Mouse (Mus musculus): ENCODE data around the gene Kctd18.

The Kctd18 gene

DNA sequence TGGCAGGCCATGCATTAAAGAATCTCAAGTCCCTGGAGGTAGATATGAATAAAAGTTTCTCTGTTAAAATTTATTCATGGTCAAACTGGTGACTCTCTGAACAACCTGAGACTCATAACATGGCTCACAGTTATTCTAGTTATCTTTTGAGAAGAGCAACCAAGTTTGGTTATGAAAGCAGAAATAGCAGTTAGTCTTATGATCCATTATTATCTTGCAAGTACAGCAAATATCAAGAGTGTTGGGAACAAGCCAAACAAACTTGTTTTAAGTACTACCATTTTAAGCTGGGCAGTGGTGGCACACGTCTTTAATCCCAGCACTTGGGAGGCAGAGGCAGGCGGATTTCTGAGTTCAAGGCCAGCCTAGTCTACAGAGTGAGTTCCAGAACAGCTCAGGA, 27.5 kb downstream of the Kctd18 start:
- no peak for DNase-seq (ENCODE audit: low spot score in 2 of 2)

DNA sequence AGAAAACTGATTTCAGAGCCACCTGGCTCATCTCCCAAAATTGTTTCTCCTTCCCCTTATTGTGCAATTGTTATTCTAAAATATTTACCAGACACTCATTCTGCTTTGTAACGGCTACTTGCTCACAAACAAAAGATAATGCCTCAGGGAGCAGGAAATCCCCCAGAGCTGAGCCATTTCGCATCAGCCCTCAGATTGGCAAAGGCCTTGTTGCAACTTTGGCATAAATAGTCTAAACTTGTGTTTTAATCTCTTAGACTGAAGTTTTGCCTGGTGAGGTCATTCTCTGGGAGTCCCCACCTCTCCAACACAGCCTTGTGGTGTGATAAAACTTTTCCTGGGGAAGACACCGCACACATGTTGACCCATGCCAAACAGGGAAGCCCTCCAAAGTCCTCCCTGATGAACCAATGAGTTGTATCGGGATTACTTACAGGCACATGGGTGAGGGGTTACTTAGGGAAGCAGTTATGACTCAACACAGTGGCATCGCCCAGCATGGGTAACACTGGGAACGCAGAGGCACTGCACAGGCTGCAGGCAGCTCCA, 29.6 kb downstream of the Kctd18 start:
- DNase-seq (ENCODE audit: low spot score in 2 of 2): no peak

DNA sequence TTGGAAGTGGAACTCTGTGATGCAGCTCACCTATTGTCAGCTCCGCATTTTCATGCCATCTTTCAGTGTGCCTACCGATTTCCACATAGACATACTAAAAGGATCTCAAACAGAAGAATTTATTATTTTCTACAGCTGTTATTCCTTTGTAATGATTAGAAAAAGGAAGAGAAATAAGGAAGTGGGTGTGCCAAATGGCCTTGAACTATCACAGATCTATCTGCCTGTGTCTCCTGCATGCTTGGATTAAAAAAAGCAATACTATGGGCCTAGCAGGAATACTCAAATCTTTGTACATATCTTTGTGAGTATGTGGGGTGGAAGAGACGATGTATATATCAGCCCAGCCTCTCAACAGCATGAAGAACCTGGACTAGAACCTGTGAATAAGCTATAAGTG, 41.9 kb downstream of the Kctd18 start:
- DNase-seq (ENCODE audit: low spot score in 2 of 2): no peak

DNA sequence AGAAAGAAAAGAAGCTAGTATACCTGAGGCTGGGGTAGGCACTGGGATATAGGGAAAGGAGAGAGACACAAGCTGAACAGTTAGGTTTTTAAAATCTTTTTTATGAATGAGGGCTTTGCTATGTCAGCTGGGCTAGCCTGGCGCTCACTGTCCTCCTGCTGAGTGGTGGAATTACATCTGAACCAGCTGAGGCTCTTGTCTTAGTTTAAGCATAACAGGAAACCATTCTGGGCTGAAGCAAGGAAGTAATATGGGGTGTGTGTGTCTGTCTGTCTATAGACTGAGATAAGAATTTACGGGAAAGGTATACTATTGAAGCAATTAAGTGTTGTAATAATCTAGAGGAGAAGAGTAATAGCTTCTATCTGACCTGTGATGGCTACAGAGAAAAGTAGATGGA, 47.2 kb downstream of the Kctd18 start:
- DNase-seq (ENCODE audit: low spot score in 2 of 2): no peak

DNA sequence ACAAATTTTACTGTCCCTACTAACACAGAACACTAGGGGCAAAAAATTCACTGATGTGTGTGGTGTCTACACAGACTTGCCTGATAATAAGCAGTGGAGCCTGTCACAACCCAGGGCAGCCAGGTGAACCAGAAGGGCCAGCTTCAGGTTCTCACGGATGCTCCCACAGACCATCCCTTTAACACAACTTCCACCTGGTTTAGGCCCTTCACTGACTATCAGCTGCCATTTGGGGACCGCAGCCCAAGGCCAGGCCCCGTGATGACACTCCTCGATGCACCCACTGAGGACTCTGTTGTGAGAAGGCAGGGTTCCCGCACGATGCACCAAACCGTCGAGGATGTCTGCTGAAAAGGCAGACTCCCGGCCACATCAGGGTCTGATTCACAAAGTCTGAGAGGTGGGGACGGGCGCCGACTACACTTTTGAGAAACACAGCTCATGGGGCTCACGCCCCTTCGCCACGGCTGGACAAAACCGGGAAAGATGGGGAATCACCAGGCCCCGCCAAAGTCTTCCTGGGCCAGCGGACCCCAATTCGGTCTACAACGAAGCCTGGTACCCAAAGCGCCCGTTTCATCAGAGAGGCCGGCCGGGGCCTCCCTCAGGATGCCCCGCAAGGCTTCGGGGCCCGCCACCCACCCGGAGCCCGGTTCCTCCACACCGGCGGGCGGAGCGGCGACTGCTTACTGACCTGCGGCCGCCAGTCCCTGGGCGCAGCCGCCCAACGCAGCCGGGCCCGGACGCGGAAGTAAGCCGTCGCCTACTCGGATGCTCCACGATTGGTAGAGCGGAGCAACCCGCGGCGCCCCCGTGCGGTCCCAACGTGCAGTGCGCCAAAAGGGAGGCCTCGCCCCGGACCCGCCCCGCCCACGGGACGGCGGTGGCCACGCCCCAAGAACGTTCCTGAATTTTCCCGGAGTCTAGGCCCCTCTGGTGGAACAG, 49.2 kb downstream of the Kctd18 start:
- DNase-seq (ENCODE audit: low spot score in 2 of 2): peak; percentile 93

DNA sequence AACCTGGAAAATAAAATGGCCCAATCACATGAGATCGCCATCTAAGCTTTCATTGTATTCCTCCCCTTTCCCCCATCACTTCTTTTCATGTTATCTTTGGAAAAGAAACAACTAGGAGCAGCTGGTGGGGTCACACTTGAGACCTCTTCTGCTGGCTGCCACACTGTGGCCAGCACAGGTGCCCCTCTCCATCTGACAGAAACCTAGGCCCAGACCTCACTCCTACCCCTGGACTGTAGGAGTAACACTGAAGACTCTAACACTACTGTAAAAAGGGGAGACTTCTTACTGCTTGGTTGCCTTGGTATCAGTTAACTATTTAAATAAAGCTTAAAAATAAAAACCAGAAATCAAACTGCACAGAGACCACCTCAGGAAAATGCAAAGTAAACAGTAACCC, 63.0 kb downstream of the Kctd18 start:
- no peak for DNase-seq (ENCODE audit: low spot score in 2 of 2)

DNA sequence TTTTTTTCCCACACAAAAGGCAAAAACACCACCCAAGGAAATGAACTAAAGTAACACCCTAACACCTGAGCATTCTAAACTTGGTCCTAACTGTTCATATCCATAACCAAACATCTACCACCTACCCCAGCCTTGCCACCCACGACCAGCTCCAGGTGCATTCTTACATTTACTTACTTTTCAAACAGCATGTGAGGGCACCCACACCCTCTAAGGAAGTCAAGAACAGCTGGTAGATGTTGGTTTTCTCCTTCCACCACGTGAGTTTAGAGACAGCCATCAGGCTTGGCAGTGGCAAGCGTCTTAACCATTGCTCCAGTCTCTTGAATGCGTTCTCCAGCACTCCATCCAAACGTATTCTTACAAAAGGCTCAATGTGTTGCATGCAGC, 64.4 kb downstream of the Kctd18 start:
- no peak for DNase-seq (ENCODE audit: low spot score in 2 of 2)

DNA sequence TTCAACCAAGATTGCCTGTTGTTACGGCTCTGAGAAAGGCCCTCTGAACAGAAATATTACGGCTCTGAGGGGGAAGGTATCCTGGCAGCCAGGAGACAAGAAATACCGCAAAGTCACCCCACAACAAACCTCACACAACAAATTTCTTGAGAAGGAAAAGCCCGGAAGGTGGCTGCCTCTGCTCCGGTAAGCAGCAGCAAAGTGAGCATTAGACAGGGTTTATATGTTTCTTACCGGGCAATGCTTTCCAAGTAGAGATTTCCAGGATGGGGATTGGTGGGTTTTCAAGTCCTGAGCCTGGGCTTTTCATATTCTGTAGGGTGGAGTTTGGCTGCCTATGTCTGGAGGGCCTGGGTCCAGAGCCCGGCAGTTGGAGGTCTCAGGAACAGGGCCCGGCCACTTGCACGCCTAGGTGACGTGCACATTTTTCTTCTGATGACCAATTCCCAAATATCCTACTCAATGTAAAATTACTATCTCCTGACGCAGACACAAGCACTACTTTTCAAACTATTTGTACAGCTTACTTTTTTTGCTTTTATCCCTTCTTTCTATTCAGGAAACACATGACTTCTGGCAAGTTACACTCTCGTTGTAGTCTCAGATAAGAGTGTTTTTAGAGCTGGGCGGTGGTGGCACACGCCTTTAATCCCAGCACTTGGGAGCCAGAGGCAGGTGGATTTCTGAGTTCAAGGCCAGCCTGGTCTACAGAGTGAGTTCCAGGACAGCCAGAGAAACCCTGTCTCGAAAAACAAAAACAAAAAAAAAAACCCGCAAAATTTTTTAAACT, 65.0 kb downstream of the Kctd18 start:
- no peak for DNase-seq (ENCODE audit: low spot score in 2 of 2)

DNA sequence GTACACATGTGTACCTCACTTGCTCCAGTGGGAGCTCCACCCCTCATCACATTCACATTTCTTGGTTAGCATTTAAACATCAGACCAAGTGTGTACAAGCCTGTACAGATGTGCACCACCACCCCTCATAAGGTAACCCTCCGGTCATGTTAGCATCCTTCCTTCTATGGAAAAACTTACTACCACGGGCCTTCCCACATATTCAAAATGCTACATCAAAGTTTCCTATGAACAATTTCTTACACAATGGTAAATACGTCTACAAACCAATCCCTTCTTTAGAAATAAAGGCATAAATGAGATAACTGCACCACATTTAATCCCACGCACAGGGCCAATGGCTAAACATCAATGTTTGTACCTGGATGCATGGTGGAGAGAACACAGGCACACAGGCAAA, 66.2 kb downstream of the Kctd18 start:
- DNase-seq (ENCODE audit: low spot score in 2 of 2): no peak

DNA sequence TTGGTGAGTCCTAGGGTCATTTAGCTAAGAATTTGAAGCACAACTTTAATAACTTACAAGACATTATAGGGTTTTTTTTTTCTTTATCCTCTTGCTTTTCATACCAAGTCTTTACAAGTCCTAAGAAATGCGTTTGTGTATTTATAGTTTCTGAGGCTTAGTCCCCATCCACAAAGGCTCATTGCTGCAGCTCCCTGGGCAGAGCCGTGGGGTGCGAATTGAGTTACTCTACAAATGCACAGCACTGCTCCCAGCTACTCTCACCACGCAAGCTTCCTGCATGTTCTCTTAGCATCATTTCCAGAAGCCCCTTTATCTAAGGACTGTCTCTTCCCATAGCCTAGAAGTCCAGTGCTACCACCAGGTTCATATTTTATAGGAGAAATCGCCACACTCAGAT, 69.0 kb downstream of the Kctd18 start:
- DNase-seq (ENCODE audit: low spot score in 2 of 2): no peak

DNA sequence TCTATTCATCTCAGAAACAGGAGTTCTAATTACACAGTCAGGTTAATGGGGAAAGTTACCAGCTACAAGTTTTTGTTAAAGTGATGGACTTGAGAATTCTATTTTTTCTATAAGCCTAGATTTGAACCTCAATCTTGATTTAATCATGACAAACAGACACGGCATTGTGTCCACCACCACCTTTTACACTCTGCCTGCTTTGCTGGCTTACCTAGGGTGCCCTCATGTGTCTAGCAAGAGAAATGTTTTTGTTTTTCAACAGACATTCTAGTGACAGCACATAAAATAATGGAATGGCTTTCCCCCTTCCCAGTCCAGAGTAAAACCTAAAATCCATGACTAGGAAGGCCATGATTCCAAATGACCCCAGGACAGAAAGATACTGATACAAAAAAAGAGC, 69.6 kb downstream of the Kctd18 start:
- no peak for DNase-seq (ENCODE audit: low spot score in 2 of 2)

DNA sequence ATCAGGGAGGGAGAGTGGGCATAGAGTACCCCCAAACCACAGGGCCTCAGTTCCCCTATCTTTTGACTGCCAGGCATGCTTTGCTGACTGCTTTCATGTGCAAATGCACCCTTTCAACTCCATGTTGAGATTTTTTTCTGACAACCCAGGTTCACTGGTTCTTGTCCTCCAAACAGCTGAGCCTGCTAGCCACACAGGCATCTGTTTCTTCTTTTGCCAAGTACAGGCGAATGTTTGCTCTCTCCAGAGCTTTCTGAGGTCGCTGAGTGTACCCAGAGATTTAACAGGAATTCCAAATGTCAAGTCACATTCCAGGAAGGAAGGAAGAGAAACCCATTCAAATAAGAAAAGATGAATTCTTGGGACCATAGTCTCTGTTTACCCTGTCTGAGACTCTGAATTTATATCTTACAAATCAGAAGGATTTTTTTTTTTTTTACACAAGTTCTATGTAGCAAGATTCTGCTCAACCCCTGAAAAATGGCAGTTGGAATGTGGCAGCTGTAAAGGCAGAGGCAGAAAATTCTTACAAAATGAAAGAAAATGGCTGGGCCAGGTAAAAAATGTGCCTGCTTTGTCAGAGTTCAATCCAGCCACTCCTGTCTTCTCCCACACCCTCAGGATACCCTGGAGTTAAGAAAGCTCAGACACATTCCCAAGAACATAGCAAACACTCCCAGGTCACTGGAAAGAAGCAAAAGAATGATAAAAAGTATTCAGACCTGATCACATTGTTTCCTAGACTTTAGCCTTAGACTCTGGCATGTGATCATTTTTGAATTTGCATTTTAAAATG, 71.0 kb downstream of the Kctd18 start:
- DNase-seq (ENCODE audit: low spot score in 2 of 2): no peak

DNA sequence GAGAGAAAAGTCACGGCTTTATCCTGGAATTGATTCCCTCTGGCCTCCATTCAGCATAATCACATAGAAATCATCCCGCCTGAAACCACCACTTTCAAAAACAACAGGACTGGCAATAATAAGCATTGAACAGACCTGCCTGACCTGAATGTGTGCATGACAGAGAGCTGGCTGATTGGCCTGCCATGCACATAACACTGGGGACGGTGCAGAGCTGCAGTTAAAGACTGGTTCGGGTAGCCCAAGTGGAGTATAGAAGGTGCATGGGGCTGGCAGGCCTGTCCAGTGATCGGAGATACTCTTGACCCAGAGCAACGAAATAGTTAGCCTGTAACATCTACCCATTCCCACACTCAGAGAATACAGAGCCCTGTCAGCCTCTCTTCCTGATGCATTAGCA, 76.5 kb downstream of the Kctd18 start:
- DNase-seq (ENCODE audit: low spot score in 2 of 2): no peak

DNA sequence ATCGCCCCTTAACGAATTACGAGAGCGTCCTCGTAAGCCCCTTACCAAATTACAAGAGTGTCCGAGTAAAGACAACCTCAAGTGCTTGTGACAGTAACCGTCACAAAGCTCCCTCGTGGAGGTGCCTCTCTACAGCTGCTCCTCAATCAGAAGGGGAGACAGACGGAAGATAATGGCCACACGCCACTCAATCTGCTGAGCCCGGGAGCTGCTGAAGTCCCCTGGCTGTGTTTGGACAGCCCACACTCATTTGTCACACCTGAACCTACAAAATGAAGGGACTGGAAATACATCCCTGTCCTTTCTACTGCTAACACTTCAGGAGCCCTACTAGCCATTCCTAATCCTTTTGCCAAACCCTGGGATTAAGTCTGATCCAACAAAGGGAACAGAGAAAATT, 77.0 kb downstream of the Kctd18 start:
- no peak for DNase-seq (ENCODE audit: low spot score in 2 of 2)

DNA sequence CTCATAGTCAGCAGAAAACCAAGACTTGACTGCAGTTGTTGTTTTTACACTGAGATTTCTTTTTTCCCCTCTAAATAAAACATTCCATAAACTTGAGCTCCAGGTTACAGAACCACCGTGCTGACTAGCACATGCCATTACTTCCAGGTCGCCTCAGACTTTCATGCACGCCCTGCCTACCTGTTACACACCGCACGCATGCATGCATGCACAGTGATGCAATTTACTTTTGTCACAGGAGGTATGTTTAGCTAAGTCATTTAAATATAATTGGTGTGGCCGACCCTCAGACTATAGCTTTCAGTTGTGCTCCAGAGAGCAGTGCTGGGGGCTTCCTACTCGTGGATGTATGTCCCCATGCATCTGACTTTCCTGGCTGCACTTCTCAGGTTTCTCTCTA, 77.7 kb downstream of the Kctd18 start:
- no peak for DNase-seq (ENCODE audit: low spot score in 2 of 2)

DNA sequence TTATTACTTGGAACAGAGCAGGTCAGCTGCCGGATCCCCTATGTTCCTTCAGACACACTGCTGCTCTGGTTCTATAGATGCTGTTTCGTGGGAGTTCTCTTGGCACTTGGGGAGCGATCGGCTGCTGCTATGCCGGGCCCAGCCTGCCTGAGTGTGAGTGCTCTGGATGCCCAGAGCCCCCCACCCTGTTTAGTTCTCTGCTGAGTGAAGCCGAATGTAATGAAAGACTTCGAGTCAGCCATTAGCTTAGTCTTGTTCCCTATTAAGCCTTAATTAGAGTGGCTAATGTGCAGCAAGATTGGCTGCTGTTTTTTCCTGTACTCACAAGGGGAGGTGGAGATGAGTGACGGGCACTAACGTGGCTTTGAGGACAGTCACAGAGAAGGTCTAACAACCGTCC, 78.1 kb downstream of the Kctd18 start:
- DNase-seq (ENCODE audit: low spot score in 2 of 2): no peak

DNA sequence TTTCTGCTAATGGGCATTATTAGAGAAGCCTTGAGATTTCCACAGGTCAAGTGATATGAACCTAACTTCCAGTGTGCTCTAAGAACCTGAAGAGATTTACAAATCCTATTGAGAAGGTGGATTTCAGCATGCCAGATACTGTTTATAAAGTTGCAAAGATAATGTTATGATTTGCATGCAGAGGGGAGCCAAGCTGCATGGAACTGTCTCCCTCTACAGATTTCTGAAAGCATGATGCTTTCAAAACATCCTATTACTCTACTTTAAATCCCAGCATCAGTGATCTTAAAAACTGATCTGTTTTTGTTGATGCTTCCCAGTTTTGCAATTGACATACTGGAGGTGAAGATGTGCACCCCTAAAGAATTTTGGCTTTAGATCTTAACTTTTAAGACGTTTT, 84.5 kb downstream of the Kctd18 start:
- DNase-seq (ENCODE audit: low spot score in 2 of 2): no peak

DNA sequence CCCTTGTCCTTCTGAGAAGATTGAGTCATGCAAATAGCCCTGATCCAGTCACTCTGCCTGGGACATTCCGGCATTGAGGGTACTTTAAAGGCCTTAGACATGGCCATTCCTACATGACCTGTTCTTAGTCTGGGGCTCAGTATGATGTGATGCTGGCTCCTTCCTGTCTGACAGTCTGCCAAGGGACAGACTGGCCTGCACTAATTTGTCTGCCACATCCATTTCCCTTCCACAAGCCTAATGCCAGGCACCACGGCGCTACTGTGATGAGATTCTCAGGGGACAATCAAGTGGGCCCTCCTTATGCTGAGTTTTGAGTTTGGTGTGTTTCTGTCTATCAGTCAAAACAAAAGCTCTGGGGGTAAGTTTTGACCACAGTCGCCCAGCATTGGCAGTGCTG, 100.2 kb downstream of the Kctd18 start:
- DNase-seq (ENCODE audit: low spot score in 2 of 2): no peak

DNA sequence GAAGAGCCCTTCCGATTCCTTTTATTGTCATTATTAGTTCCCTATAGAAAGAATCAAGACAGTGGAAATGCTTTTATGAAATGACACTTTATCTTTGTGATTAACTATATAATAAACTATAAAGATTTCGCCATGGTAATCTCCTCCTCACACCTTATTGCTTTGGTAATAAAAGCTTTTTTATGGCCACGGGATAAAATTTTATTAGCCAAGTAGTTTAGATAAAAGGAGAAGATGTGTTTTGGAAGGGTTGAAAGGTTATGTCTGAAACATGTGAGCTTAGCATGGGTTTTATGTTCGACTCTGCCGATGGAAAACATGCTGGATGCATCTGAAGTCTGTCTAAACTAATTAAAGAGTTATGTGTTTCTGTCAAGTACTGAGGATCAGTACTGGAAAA, 101.4 kb downstream of the Kctd18 start:
- no peak for DNase-seq (ENCODE audit: low spot score in 2 of 2)

DNA sequence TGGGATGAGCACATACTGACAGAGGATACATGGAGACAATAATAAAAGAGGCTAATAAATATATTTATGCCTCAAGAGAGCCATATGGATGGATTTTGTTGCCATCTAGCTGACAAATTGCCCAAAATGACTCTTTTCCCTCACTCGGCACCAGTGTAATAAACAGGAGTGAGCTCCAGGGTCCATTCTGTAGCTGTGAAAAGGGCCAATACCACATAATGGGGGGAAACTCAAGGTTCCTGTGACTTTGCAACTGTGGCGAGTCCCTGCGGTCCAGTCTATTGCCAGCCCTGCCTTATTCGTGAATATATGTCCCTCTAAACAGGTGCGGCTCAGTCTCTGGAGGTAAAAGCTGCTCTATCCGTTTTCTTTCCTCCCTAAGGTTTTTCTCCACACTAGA, 107.2 kb downstream of the Kctd18 start:
- DNase-seq (ENCODE audit: low spot score in 2 of 2): no peak

DNA sequence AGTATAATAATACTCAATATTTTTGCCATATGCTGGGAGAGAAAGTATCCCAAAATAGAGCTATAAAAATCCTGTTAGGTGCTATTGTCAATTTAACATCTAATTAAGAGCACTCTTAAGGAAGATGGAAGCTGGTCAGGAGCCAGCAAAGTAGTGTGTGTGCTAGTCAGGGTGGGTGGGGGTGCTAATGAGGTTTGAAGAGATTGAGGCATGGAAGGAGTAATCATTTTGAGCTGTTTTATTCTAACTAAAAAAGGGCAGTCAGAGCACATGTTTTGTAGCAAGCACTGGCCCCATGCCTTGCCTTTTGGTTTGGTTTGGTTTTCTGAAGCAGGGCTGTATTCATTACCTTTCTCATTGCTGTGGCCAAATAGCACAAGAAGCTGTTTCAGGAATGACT, 112.4 kb downstream of the Kctd18 start:
- no peak for DNase-seq (ENCODE audit: low spot score in 2 of 2)

DNA sequence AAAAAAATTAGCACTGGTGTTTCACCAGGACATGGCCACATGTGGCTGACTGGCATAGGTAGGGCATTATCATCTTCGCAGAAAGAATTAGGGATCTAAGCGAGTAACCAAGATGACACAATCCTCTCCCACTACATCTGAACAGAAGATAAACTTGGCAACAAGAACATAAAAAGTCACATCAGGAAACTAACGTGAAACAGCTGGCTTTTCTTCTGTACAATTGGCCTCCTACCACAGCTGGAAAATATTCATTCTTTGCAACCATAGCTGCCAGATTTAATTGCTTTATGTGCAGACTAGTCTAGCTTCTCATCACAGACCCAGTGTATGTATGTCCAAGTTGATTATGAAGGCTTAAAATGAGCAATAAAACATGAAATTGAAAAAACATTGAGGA, 112.8 kb downstream of the Kctd18 start:
- no peak for DNase-seq (ENCODE audit: low spot score in 2 of 2)
